Mouse (Mus musculus): Measurements from ENCODE around the gene Paqr3. TPM values are rescaled to one million over a fixed set of nuclear protein-coding genes. Genes with fewer than 3 reads are reported as not detected.
A peak's percentile ranks its signal among the peaks of the same experiment; 100 is the strongest.

Gene Paqr3
- 3.1 and 5.3 TPM in 2 replicates for polyA plus RNA-seq (2014; fragmentation: Nextera tagmentation; extraction: Ambion mirVana)

DNA sequence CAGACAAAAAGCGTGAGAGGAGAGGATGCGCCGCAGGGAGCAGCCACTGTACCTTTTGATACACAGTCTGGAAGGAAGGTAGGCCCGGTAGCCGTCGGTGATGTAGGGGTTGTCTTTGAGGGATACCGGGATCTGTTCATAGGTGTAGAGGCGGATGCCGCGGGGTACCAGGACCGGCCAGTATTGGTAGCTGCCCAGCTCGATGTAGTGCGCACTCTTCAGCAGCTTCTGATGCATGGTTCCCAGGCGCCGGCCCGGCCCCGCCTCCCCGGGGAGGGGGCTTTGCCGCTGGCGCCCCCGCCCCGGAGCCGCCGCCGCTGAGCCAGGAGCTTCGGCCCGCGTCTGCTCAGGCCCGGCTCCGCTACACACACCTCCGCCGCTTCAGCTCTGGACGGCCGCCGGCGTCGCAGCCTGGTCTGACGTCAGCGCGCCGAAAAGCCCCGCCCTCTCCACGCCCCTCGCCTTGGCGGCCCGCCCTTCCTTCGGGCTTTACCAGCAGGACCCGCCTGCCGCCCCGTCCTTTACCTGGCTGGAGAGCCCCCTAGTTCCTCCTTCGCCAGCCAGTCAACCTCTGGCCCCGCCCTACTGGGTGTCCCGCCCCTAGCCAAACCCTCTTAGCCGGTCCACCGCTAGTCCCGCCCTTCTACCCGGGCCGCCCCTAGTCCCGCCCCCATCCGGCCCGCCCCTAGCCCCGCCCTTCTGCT, at the start of gene Paqr3:
Gene Paqr3, minus strand, starts transcription at position 390 of the 704 bp plus-strand sequence.
- H3K27ac ChIP-seq (ENCODE audit: low read depth, low read length) = no peak within 1 kb of the TSS
- peak within 1 kb of the TSS; percentile 55 for H3K4me3 ChIP-seq (ENCODE audit: low read length)
- H3K36me3 ChIP-seq (ENCODE audit: control insufficient read depth, insufficient read depth, low read length) = no peaks in the 10 kb centered on the region
- no peaks in the 10 kb centered on the region for H3K9me3 ChIP-seq (ENCODE audit: control insufficient read depth, low read length)
- H3K4me2 ChIP-seq (replicated peaks; ENCODE audit: low read depth, low read length) = peak within 1 kb of the TSS; percentile 63
- peak within 1 kb of the TSS; percentile 52 for H3K9ac ChIP-seq (ENCODE audit: low read depth, low read length)
- H3K27me3 ChIP-seq (ENCODE audit: control insufficient read depth, insufficient read depth, low read length) = no peaks in the 10 kb centered on the region
- no peaks in the 10 kb centered on the region for H3K4me1 ChIP-seq (ENCODE audit: control insufficient read depth, insufficient read depth, low read length)
- peak; percentile 100 for ATAC-seq (ENCODE audit: low FRiP score, low TSS enrichment)
- under 1% methylated on average over 52 of the region's 62 CpGs for WGBS

DNA sequence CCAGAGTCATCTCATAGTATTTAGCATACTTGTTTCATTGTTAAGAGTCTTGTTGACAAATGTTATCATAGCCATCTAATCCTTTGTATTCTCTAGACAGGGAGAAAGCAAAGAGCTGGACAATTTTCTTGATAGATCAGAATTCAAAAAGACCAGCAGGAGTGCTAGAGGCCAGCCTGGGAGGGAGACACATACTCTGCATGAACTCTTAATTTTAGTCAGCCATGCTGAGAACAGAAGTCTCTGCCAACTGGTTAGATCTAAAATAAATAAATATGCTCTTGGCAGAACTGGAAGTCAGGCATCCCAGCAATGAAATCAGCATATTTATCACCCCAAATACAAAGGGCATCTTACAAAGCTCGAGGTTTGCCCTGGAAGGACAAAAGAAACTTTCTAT, 43.3 kb upstream of the Paqr3 start:
- Histone ChIP-seq H3K9ac (ENCODE audit: low read depth, low read length) (no peak overlapping the region), H3K9me3 (ENCODE audit: control insufficient read depth, low read length) (no peaks in the 10 kb centered on the region), H3K4me1 (ENCODE audit: control insufficient read depth, insufficient read depth, low read length) (no peaks in the 10 kb centered on the region), H3K4me3 (ENCODE audit: low read length) (no peak overlapping the region), H3K36me3 (ENCODE audit: control insufficient read depth, insufficient read depth, low read length) (no peaks in the 10 kb centered on the region), H3K27ac (ENCODE audit: low read depth, low read length) (no peak overlapping the region), H3K27me3 (ENCODE audit: control insufficient read depth, insufficient read depth, low read length) (no peaks in the 10 kb centered on the region), H3K4me2 (replicated peaks; ENCODE audit: low read depth, low read length) (no peak overlapping the region)
- ATAC-seq (ENCODE audit: low FRiP score, low TSS enrichment) = no peak
- WGBS = 45% methylated on average over 1 of the region's 1 CpGs

DNA sequence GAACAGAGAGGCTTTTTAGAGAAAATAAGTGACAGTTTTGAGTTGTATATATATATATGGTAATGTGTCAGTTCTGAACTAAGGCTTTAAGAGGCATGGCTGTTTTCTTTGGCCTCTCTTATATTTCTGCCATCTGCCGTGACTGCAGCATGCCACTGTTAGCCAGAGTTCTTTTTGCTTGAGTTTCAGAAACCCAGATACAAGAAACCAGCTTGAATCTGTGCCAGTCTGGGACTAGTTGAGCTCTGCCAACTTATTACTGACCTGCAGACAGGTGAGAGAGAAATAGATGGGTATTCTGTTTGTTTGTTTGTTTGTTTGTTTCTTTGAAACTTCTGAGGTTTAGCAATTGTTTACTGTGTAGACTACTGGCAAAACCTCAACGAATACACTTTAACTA, 23.9 kb upstream of the Paqr3 start:
- no peak for ATAC-seq (ENCODE audit: low FRiP score, low TSS enrichment)
- no peak overlapping the region for H3K4me2 ChIP-seq (replicated peaks; ENCODE audit: low read depth, low read length)
- H3K36me3 ChIP-seq (ENCODE audit: control insufficient read depth, insufficient read depth, low read length) = no peaks in the 10 kb centered on the region
- H3K27ac ChIP-seq (ENCODE audit: low read depth, low read length) = no peak overlapping the region
- no peak overlapping the region for H3K4me3 ChIP-seq (ENCODE audit: low read length)
- no peaks in the 10 kb centered on the region for H3K9me3 ChIP-seq (ENCODE audit: control insufficient read depth, low read length)
- H3K27me3 ChIP-seq (ENCODE audit: control insufficient read depth, insufficient read depth, low read length) = no peaks in the 10 kb centered on the region
- WGBS = 80% methylated on average over 2 of the region's 2 CpGs
- H3K4me1 ChIP-seq (ENCODE audit: control insufficient read depth, insufficient read depth, low read length) = no peaks in the 10 kb centered on the region
- no peak overlapping the region for H3K9ac ChIP-seq (ENCODE audit: low read depth, low read length)

DNA sequence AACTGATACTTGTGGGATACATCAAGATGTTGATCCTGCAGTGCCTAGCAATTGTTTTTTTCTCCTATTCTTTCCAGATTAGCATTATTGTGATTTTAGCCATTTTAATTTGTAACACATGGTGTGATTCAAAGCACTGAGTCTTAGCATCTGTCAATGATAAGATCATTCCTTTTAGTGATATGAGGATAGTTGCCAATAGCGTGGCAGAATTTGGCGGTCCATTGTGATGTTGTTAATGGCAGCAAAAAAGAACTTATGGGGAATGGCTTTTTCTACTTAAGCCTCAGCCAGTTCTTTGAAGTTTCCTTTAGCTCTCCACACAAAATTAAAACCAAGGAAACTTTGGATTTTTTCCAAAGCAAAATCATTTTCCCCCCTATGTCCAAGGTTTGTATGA, 18.2 kb upstream of the Paqr3 start:
- H3K27ac ChIP-seq (ENCODE audit: low read depth, low read length) = no peak overlapping the region
- H3K4me1 ChIP-seq (ENCODE audit: control insufficient read depth, insufficient read depth, low read length) = no peaks in the 10 kb centered on the region
- no peaks in the 10 kb centered on the region for H3K9me3 ChIP-seq (ENCODE audit: control insufficient read depth, low read length)
- H3K9ac ChIP-seq (ENCODE audit: low read depth, low read length) = no peak overlapping the region
- ATAC-seq (ENCODE audit: low FRiP score, low TSS enrichment) = no peak
- H3K27me3 ChIP-seq (ENCODE audit: control insufficient read depth, insufficient read depth, low read length) = no peaks in the 10 kb centered on the region
- no peaks in the 10 kb centered on the region for H3K36me3 ChIP-seq (ENCODE audit: control insufficient read depth, insufficient read depth, low read length)
- no peak overlapping the region for H3K4me2 ChIP-seq (replicated peaks; ENCODE audit: low read depth, low read length)
- WGBS = 96% methylated on average over 2 of the region's 2 CpGs
- H3K4me3 ChIP-seq (ENCODE audit: low read length) = no peak overlapping the region

DNA sequence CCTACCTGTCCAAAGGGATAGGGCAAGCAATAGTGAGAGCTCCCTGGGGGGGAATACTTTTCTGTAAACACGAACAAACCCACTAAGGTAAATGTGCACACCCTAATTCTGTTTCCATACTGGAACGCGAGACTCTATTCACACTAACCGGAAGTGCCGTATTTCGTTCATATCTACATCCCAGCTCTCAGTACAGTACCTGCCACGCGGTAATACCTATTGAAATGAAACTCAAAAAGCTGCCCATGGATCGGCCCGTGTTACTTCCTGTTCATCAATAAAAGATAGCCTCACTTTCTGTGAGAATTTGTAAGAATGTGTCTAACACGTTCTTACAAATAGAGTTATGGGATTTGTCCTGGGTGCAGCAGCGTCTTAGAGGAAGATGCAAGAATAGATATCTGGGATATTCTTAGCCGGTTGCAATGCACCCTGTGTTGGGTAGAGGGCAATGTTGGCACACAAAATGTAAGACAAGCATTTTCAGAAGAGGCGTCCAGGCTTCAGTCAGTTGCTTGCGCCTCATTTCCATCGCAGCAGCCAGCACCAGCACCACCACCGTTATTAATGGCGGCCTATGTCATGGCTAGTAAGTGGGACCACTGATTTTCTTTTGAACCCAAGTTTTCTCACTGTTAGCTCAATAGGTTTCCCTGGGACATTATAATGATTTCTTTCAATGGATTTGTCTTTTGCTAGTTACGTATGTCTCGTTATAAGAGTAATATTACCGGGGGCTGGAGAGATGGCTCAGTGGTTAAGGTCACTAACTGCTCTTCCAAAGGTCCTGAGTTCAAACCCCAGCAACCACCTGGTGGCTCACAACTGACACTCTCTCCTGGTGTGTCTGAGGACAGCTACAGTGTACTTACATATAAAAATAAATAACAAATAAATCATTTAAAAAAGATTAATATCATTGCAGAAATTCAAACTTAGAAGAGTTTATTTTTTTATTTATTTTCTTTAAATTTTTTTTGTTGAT, 17.1 kb upstream of the Paqr3 start:
- H3K9ac ChIP-seq (ENCODE audit: low read depth, low read length) = no peak overlapping the region
- WGBS = 50% methylated on average over 21 of the region's 21 CpGs
- H3K27ac ChIP-seq (ENCODE audit: low read depth, low read length) = no peak overlapping the region
- H3K4me3 ChIP-seq (ENCODE audit: low read length) = no peak overlapping the region
- no peak overlapping the region for H3K4me2 ChIP-seq (replicated peaks; ENCODE audit: low read depth, low read length)
- H3K27me3 ChIP-seq (ENCODE audit: control insufficient read depth, insufficient read depth, low read length) = no peaks in the 10 kb centered on the region
- H3K9me3 ChIP-seq (ENCODE audit: control insufficient read depth, low read length) = no peaks in the 10 kb centered on the region
- no peaks in the 10 kb centered on the region for H3K36me3 ChIP-seq (ENCODE audit: control insufficient read depth, insufficient read depth, low read length)
- peak; percentile 63; the same call in 1 of the 2 replicates for ATAC-seq (ENCODE audit: low FRiP score, low TSS enrichment)
- H3K4me1 ChIP-seq (ENCODE audit: control insufficient read depth, insufficient read depth, low read length) = no peaks in the 10 kb centered on the region

DNA sequence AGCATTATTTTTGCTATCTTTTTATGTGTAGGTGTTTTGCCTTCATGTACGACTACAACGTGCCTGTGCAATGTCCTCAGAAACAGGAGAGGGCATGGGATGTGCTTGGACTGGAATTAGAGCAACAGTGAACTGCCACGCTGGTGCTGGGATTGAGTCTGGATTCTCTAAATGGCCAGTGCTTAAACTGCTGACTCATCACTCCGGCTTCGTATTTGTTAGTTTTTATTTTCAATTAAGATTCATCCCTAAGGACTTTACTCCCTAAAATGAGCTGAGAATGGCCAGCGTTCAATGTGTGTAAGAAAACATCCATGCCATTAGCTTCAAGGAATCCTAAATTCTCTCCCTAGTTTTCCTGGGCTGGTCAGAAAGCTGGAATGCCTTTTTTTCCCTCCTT, 15.9 kb upstream of the Paqr3 start:
- 81% methylated on average over 6 of the region's 6 CpGs for WGBS
- no peak for ATAC-seq (ENCODE audit: low FRiP score, low TSS enrichment)
- no peaks in the 10 kb centered on the region for H3K27me3 ChIP-seq (ENCODE audit: control insufficient read depth, insufficient read depth, low read length)

DNA sequence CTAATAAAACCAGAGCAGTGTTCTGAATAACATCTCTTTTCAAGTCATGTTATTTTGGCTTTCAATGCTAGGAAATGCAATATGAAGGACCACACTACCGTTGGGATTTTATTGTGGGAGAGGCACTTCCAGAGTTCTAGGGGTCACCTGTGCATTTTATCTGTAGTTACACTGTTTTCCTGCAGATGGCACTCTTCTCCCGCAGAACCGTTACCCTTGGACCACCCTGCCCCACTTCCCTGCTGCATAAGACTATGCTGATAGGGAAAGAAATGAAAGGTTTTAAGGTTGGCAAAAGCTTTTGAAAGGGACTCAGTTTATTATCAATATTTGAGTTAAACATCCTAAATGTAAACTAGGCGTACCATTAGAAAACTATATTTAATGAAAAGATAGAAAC, 14.6 kb upstream of the Paqr3 start:
- no peak overlapping the region for H3K4me3 ChIP-seq (ENCODE audit: low read length)
- H3K36me3 ChIP-seq (ENCODE audit: control insufficient read depth, insufficient read depth, low read length) = no peaks in the 10 kb centered on the region
- H3K4me1 ChIP-seq (ENCODE audit: control insufficient read depth, insufficient read depth, low read length) = no peaks in the 10 kb centered on the region
- no peaks in the 10 kb centered on the region for H3K9me3 ChIP-seq (ENCODE audit: control insufficient read depth, low read length)
- peak; percentile 58; the same call in 1 of the 2 replicates for ATAC-seq (ENCODE audit: low FRiP score, low TSS enrichment)
- no peaks in the 10 kb centered on the region for H3K27me3 ChIP-seq (ENCODE audit: control insufficient read depth, insufficient read depth, low read length)
- H3K27ac ChIP-seq (ENCODE audit: low read depth, low read length) = no peak overlapping the region
- H3K9ac ChIP-seq (ENCODE audit: low read depth, low read length) = no peak overlapping the region
- no peak overlapping the region for H3K4me2 ChIP-seq (replicated peaks; ENCODE audit: low read depth, low read length)
- WGBS = 21% methylated on average over 4 of the region's 4 CpGs

More for the DNA sequence above, 15.9 kb upstream of the Paqr3 start:
- Histone ChIP-seq H3K4me3 (ENCODE audit: low read length) (no peak overlapping the region), H3K36me3 (ENCODE audit: control insufficient read depth, insufficient read depth, low read length) (no peaks in the 10 kb centered on the region), H3K9ac (ENCODE audit: low read depth, low read length) (no peak overlapping the region), H3K9me3 (ENCODE audit: control insufficient read depth, low read length) (no peaks in the 10 kb centered on the region), H3K27ac (ENCODE audit: low read depth, low read length) (no peak overlapping the region), H3K4me1 (ENCODE audit: control insufficient read depth, insufficient read depth, low read length) (no peaks in the 10 kb centered on the region), H3K4me2 (replicated peaks; ENCODE audit: low read depth, low read length) (no peak overlapping the region)

DNA sequence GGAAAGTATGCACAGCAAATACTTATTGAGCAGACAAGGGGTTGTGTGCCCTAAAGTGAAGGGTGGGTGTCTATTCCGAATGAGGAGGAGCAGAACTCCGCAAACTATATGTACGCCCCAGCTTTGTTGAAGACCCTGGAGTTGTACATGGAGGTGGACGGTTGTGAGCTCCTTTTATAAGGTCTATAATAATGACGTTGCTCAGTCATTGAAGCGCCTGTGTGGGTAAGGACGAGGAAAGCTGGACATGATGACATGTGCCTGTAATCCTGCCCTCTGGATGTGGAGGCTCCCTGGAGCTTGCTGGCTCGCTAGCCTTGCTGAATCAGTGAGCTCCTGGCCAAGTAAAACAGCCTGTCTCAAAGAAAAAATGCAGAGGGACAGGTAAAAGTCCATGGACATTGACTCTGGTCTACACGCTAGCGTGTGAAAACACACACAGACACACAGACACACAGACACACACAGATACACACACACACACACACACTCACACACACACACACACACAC, 14.1 kb upstream of the Paqr3 start:
- no peak for ATAC-seq (ENCODE audit: low FRiP score, low TSS enrichment)
- WGBS = 71% methylated on average over 10 of the region's 10 CpGs
- Histone ChIP-seq H3K4me1 (ENCODE audit: control insufficient read depth, insufficient read depth, low read length) (no peaks in the 10 kb centered on the region), H3K36me3 (ENCODE audit: control insufficient read depth, insufficient read depth, low read length) (no peaks in the 10 kb centered on the region), H3K9me3 (ENCODE audit: control insufficient read depth, low read length) (no peaks in the 10 kb centered on the region), H3K27ac (ENCODE audit: low read depth, low read length) (no peak overlapping the region), H3K27me3 (ENCODE audit: control insufficient read depth, insufficient read depth, low read length) (no peaks in the 10 kb centered on the region), H3K9ac (ENCODE audit: low read depth, low read length) (no peak overlapping the region), H3K4me2 (replicated peaks; ENCODE audit: low read depth, low read length) (no peak overlapping the region), H3K4me3 (ENCODE audit: low read length) (no peak overlapping the region)

DNA sequence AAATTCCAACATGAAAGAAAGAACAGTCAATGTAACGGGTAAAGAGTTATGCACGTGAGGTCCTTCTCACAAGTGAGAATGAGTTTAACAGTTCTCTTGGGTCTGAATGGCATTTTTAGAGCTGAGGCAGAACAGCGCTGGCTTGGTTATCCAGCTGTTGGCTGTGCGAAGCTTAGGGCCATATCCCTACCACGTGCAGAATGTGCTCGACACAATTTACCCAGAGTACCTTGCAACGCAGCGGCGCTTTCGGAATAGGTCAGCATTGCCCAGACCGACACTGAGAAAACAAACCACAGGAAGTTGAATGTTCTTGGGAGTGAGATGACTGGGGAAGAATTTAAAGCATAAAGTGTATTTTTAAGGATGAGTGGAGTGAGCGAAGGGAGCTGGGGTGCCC, 13.6 kb upstream of the Paqr3 start:
- H3K36me3 ChIP-seq (ENCODE audit: control insufficient read depth, insufficient read depth, low read length) = no peaks in the 10 kb centered on the region
- H3K27me3 ChIP-seq (ENCODE audit: control insufficient read depth, insufficient read depth, low read length) = no peaks in the 10 kb centered on the region
- no peaks in the 10 kb centered on the region for H3K4me1 ChIP-seq (ENCODE audit: control insufficient read depth, insufficient read depth, low read length)
- no peak overlapping the region for H3K27ac ChIP-seq (ENCODE audit: low read depth, low read length)
- no peak overlapping the region for H3K4me2 ChIP-seq (replicated peaks; ENCODE audit: low read depth, low read length)
- no peak for ATAC-seq (ENCODE audit: low FRiP score, low TSS enrichment)
- no peaks in the 10 kb centered on the region for H3K9me3 ChIP-seq (ENCODE audit: control insufficient read depth, low read length)
- 73% methylated on average over 12 of the region's 12 CpGs for WGBS
- no peak overlapping the region for H3K9ac ChIP-seq (ENCODE audit: low read depth, low read length)
- no peak overlapping the region for H3K4me3 ChIP-seq (ENCODE audit: low read length)
